Mouse (Mus musculus): ENCODE results near the gene Ppy. TPM values are rescaled to one million over a fixed set of nuclear protein-coding genes. Genes with fewer than 3 reads are reported as not detected.

The Ppy gene
- polyA plus RNA-seq, 1 experiment from 2014 or later: not detected

Other genes starting within 250 kb of the Ppy start
- 12.7 and 16.7 TPM in 2 replicates for gene Meox1, start 206.9 kb downstream of the Ppy start, polyA plus RNA-seq (2014; fragmentation: Nextera tagmentation; extraction: Ambion mirVana)
- not detected in 2 replicates for gene Sost, start 134.3 kb downstream of the Ppy start, polyA plus RNA-seq (2014; fragmentation: Nextera tagmentation; extraction: Ambion mirVana)
- not detected in 2 replicates for gene Cfap97d1, start 117.0 kb downstream of the Ppy start, polyA plus RNA-seq (2014; fragmentation: Nextera tagmentation; extraction: Ambion mirVana)
- gene Dusp3, start 114.3 kb downstream of the Ppy start, polyA plus RNA-seq (2014; fragmentation: Nextera tagmentation; extraction: Ambion mirVana): 33.3 and 38.3 TPM in 2 replicates
- 6.3 and 6.4 TPM in 2 replicates for gene Mpp3, start 72.9 kb downstream of the Ppy start, polyA plus RNA-seq (2014; fragmentation: Nextera tagmentation; extraction: Ambion mirVana)
- gene Cd300lg, start 59.8 kb downstream of the Ppy start, polyA plus RNA-seq (2014; fragmentation: Nextera tagmentation; extraction: Ambion mirVana): 0.70 and 0.85 TPM in 2 replicates
- 7.6 and 8.4 TPM in 2 replicates for gene Mpp2, start 12.8 kb downstream of the Ppy start, polyA plus RNA-seq (2014; fragmentation: Nextera tagmentation; extraction: Ambion mirVana)
- 0.58 and 0.90 TPM in 2 replicates for gene Pyy, start 6.5 kb upstream of the Ppy start, polyA plus RNA-seq (2014; fragmentation: Nextera tagmentation; extraction: Ambion mirVana)
- 0.28 and 0.49 TPM in 2 replicates for gene Nags, start 44.2 kb upstream of the Ppy start, polyA plus RNA-seq (2014; fragmentation: Nextera tagmentation; extraction: Ambion mirVana)
- gene Tmem101, start 55.1 kb upstream of the Ppy start, polyA plus RNA-seq (2014; fragmentation: Nextera tagmentation; extraction: Ambion mirVana): 30.0 and 31.1 TPM in 2 replicates
- gene Lsm12, start 84.0 kb upstream of the Ppy start, polyA plus RNA-seq (2014; fragmentation: Nextera tagmentation; extraction: Ambion mirVana): 92.9 and 98.4 TPM in 2 replicates
- gene G6pc3, start 88.3 kb upstream of the Ppy start, polyA plus RNA-seq (2014; fragmentation: Nextera tagmentation; extraction: Ambion mirVana): 27.9 and 29.3 TPM in 2 replicates
- gene Hdac5, start 128.8 kb upstream of the Ppy start, polyA plus RNA-seq (2014; fragmentation: Nextera tagmentation; extraction: Ambion mirVana): 44.0 and 47.2 TPM in 2 replicates
- 11.7 and 12.6 TPM in 2 replicates for gene BC030867, start 147.6 kb upstream of the Ppy start, polyA plus RNA-seq (2014; fragmentation: Nextera tagmentation; extraction: Ambion mirVana)
- 0.25 and 0.33 TPM in 2 replicates for gene Asb16, start 167.4 kb upstream of the Ppy start, polyA plus RNA-seq (2014; fragmentation: Nextera tagmentation; extraction: Ambion mirVana)
- gene Tmub2, start 183.6 kb upstream of the Ppy start, polyA plus RNA-seq (2014; fragmentation: Nextera tagmentation; extraction: Ambion mirVana): 49.8 and 55.9 TPM in 2 replicates
- 19.5 and 20.8 TPM in 2 replicates for gene Atxn7l3, start 195.3 kb upstream of the Ppy start, polyA plus RNA-seq (2014; fragmentation: Nextera tagmentation; extraction: Ambion mirVana)
- 73.3 and 83.9 TPM in 2 replicates for gene Ubtf, start 218.4 kb upstream of the Ppy start, polyA plus RNA-seq (2014; fragmentation: Nextera tagmentation; extraction: Ambion mirVana)

Data from embryonic facial prominence, embryonic 14.5 days (tissue).